Mouse (Mus musculus) layer of hippocampus, postnatal 10 days (tissue): ENCODE results near the gene Slc31a1. TPM values are rescaled to one million over a fixed set of nuclear protein-coding genes. Genes with fewer than 3 reads are reported as not detected.
A peak's percentile ranks its signal among the peaks of the same experiment; 100 is the strongest.

Source experiments
- DNase-seq, 2 experiments: peaks; one replicate each; pipeline ENCODE4 v3.0.0; 2021; ENCODE audit warnings: low spot score in 2 of 2
- long read RNA-seq: library from polyadenylated mRNA; stranded (forward); transcript quantifications from one replicate; pipeline ENCODE4 v2.0.0, GENCODE M21; 2023
- total RNA-seq, 2 experiments: library from RNA; stranded (reverse); gene quantifications; 2 replicates each; pipeline ENCODE4 v1.2.3; 2021

The Slc31a1 gene
- total RNA-seq = 10 to 100 TPM; 35.0 to 35.2 TPM
- long read RNA-seq, transcript Slc31a1-201 (5 exons, 3,718 nt) = major isoform, 93 of 98 reads
- long read RNA-seq, partial matches to known transcripts = 0 of 98 reads
- long read RNA-seq, other reads (novel, unspliced or antisense) = 5 of 98 reads

DNA sequence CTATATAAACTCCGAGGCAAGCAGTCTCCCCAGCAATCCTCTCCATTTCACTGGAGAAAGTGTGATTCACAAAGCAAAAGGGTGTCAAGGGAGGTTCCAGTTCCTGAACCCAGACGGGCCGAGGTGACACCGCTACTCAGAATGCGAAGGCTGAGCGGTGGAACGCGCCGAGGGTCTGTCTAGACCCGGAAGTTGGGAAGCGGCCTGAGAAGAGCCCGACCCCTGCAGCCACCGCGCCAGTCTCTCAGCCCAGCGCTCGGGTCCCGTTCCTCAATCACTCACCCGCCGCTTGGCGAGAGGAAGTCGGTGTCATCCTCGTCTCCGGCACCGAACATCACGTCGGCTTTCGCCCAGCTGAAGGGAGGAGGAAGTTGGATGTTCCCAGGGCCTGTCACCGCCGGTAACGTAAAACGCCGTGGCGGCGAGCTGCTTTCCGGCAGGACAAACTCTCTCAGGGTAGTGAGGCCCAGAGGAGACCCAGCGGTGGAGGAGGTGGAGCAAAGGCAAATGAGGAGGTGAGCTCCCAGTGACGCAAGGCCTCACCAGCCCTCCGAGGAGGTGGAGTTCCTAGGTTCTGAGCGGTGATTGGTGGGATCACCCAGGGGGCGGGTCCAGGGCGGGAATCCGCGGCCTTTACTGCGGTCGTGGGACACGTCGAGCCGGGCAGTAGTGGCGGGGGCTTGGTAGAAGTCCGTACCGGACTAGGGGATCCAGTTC lies at the start of gene Slc31a1, which contains the start of gene Fkbp15:
Gene Slc31a1, plus strand, starts transcription at position 640 of the 717 bp plus-strand sequence.
Gene Fkbp15, minus strand, starts transcription at position 461 of the 717 bp plus-strand sequence.
- peak; percentile 93 to 94 for DNase-seq

GRCm38 (mm10) chr4:62312821-62313220 lies 47.7 kb upstream of the Slc31a1 start:
- DNase-seq = no peak

DNA sequence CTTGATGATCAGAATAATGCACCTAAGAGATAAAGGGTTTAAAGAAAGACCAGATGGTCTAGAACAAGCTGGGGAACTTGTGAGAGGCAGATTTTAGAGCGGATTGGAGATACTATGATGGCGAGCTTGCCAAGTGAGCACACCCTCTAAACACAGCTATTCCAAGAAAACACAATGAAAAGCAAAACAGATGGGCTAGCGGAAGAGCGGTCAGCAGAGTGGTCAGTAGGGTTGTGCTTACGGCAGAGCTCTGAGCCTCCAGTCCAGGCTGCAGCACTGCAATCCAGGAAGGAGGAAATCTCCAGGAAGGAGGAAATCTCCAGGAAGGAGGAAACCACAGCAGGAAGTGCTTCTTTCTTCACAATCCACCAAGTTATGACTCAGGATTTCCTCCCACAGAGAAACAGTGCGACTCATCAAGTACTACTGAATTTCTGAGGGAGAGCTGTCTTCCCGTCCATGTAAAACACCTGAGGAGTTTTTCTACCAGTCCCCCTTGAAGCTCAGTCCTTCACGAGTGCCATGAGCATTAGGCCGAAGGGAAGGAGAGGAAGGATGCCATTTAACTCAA lies 46.8 kb upstream of the Slc31a1 start:
- DNase-seq = no peak

- no peak for DNase-seq
These were observed 46.0 kb upstream of the Slc31a1 start for GRCm38 (mm10) chr4:62314516-62314915.

- no peak for DNase-seq
These were observed 44.1 kb upstream of the Slc31a1 start for GRCm38 (mm10) chr4:62316456-62316855.

DNA sequence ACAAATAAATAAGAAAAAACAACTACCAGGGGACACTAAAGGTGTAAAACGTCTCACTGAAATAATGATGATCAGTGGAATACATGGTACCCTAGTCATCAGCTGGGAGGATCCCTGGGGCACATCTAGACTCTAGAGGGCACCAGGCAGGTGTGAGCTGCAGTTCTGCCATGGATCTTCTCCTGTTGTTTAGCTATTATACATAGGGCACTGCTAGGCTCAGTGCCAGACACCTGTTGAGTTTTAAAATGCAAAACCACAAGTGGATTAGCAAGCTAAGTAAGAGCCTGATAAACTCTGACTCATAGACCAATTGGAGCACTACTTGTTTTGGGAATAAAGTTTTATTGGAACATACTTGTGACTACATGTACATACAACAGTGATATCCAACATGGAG lies 42.2 kb upstream of the Slc31a1 start:
- DNase-seq = no peak

GRCm38 (mm10) chr4:62322684-62323083 lies 37.8 kb upstream of the Slc31a1 start:
- no peak for DNase-seq

DNA sequence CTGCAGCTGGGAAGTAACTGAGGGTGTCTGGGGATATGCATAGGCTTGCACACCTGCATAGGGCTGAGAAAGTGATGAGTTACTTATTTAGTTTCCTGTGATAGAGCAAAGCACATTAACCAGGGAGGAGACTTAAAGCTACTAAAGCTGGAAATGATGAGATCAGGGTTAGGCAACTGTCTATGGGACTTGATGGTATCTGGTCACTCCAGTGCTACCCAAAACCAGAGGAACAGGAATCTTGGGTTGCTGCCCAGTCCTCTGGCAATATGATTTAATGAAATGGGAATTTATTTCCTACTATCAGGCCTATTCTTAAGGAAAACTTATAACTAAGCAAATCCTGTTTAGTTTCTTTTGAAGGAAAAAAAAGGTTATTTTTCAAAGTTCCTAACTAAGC lies 34.4 kb upstream of the Slc31a1 start:
- no peak for DNase-seq

DNA sequence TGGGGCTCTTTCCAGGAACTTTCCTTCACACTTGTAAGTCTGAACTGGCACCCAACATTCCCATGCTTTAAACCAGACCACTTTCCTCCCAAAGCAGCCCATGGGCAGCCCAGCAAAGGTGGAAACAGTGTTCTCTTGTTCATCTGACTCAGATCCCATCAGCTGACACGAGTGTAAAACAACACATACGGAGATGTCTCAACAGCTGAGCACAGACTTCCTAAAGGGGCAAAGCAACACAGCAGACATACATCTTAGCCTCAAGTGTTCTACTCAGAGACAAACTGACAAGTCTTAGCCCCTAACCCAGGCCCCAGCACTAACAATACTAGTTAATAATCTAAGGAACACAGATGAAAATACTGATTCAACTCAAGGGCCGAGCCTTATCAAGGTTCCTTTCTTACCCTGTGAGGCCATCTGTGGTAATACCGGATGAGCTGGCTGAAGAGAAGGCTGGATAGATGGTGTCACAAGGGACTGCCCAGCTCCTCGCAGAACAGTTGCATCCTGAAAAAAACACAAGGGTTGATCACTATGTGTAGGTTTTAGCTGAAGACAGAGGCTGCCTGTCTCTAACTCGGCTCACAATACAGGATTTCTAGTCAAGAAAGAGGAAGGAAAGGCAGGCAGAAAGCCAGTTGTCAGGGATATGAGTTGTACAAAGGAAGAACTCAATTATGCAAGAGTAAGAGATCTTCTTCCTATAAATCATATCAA lies 31.4 kb upstream of the Slc31a1 start:
- no peak for DNase-seq

DNA sequence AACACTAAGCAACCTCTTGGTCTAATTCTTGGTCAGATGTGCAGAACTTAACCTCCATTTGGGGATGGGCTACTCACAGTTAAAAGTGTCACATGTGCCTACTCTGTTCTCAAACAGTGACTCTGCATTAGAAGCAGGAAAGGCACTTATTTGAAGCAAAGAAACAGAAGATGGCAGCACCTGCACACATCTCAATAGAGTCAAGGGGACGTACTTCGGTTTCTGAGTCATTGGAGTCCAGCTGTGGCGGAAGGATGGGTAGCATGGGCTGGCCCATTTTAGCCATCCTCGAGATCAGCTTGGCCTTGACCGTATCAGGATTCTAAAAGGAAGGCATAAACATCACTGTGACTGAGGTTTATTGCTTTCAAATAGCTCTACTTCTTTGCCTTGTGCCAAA lies 28.6 kb upstream of the Slc31a1 start:
- no peak for DNase-seq

DNA sequence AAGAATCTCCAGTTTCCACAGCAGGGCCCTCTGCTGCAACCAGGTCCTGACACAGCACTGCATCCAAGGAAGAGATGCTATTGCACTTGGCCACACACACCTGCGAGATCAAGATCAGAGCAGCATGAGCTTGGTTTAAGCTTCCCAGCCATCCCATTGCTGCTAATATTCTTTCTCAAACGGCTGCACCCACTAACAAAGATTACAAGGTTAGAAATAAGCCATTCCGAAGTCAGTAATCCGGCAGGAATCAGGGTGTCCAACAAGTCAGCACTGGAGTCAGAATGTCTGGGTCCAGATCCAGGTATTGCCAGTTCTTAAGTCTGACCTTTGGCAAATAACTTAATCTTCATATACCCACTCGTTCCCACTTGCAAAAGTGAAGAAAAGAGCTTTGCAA lies 22.0 kb upstream of the Slc31a1 start:
- no peak for DNase-seq

DNA sequence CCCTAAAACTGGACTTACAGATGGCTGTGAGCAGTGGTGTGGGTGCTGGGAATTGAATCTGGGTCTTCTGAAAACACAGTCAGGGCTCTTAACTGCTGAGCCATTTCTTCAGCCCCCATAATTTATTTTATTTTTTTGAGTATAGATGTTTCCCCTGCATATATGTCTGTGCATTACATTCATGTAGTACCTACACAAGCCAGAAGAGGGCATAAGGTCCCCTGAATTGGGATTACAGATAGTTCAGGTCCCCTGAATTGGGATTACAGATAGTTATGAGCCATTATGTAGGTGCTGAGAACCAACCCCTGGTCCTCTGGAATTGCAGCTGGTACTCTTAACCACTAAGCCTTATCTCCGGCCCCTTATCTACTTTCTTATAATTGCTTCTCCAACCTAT lies 16.5 kb upstream of the Slc31a1 start:
- DNase-seq = no peak

- DNase-seq = no peak
These were observed 14.7 kb upstream of the Slc31a1 start for GRCm38 (mm10) chr4:62345827-62346226.

GRCm38 (mm10) chr4:62347605-62348328 lies 12.8 kb upstream of the Slc31a1 start:
- no peak for DNase-seq

DNA sequence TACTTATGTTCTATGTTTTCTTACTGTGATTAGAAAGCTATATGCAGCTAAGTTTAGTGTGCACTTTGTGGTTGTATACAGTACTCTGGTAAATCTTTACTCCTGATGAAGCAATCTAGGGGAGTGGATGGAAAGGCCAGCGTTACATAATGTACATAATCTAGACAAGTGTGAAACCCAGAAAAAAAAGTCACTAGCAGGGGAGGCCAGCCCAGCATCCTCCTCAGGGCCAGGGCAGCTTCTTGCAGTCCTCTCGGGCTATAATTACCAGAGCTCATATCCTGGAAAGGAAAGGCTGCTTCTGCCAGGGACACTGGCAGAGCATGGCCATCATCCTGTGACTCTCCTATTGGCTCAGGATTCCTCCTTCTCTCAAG lies 12.2 kb upstream of the Slc31a1 start:
- DNase-seq = no peak

- no peak for DNase-seq
These were observed 11.2 kb upstream of the Slc31a1 start for GRCm38 (mm10) chr4:62349371-62349770.

- DNase-seq = no peak
These were observed 2.8 kb upstream of the Slc31a1 start for GRCm38 (mm10) chr4:62357631-62358148.

DNA sequence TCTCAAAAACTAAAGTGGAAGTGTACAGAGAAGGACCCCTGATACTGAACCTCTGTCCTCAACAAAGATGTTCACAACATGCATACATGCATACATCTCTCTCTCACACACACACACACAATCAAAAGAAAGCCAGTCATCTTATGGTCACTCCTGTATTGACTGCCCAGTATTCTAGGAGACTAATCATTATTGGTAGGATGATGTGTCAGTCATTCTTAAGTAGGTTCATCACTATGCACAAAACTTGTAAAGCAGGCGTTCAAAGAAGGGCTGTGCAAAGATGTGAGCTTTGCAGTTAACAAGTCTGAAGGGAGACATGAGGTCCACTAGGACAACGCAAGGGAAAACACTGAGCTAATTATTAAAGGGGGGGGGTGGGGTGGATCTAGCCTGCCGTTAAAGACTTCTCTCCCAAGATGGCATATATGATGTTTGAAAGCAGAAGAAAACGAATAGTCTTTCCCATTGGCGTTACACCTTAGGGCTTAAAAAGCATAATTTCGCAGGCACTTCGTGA lies 1.2 kb upstream of the Slc31a1 start:
- DNase-seq = no peak

DNA sequence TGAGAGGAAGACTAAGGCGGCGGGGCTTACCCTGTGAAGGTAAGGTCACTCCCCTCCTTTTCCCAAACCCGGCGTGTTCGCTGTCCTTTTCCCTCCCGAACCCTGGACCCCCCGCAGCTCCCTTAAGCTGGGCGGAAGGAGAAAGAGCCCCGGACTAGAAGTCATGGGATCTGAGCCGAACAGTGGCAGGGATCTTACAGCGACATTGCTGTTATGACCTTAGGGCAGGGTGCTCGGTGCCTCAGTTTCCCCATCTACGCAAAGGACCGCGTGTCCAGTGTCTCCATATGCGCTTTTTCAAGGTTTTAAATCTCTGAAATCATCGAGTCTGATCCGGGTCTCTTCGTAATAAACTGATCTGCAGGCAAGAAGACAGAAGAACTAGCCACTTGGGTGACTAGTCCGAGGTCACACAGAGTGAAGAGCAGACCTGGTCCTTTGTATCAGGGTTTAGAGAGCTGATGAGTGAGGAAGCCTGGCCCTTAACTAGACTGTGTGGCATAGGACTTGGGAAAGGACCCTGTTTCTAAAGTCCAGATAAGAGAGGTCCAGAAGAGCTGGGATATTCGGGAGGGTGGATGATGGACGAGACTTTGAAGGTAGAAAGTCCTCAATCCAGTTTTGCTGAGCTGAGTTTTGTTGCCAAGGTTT lies 403 bp downstream of the Slc31a1 start:
- DNase-seq = peak in 1 of 2 experiments; percentile 10

DNA sequence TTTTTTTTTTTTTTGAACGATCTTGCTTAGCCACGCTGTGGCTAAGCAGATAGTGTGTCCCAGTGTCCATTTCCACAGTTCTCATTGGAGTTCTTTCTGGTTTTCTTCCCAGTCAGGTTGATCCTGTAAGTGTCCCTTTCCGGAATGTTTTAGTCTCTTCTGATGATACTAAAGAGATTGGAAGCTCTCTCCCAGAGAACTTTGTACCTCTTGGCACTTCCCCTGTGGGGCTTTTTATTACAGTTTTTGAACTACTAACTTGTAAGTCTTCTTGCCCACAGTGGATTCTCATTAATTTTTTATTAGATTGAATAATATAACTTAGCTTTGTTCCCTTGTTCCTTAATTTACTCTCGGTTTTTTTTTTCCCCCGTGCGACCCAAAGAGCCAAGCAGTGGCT lies 1.0 kb downstream of the Slc31a1 start:
- no peak for DNase-seq
